Mouse (Mus musculus) neural tube, postnatal 0 days (tissue): ENCODE results near the gene Gm36028. TPM values are rescaled to one million over a fixed set of nuclear protein-coding genes. Genes with fewer than 3 reads are reported as not detected.

Experiments
- polyA plus RNA-seq: library from polyadenylated mRNA; unstranded; fragments of >200 nt; fragmentation: Nextera tagmentation; extraction: Ambion mirVana; gene quantifications from 2 replicates; pipeline ENCODE4 v1.2.1, GENCODE M21; 2015

The Gm36028 gene
- 0.32 TPM in 1 of 2 replicates, not detected in the other for polyA plus RNA-seq

DNA sequence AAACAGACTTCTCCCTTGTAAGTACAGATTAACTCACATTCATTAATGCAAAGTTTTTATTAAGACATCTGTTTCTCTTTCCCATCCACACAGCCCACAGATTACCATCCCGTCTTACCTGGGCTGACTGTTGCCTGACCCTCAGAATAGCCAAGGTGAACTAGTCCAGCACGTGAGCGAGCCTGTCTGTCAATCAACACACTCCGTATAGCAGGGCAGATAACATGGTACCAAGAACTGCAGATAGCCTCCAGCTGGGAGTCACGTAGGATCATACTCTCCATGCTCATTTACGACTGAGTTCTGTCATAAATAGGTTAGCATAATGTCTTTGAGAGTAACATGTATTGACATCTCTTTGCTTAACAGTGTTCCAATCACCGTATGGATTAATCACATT is at the start of gene Gm36028:
Gene Gm36028 (minus strand): TSS at position 118 of the 400 bp plus-strand sequence.

DNA sequence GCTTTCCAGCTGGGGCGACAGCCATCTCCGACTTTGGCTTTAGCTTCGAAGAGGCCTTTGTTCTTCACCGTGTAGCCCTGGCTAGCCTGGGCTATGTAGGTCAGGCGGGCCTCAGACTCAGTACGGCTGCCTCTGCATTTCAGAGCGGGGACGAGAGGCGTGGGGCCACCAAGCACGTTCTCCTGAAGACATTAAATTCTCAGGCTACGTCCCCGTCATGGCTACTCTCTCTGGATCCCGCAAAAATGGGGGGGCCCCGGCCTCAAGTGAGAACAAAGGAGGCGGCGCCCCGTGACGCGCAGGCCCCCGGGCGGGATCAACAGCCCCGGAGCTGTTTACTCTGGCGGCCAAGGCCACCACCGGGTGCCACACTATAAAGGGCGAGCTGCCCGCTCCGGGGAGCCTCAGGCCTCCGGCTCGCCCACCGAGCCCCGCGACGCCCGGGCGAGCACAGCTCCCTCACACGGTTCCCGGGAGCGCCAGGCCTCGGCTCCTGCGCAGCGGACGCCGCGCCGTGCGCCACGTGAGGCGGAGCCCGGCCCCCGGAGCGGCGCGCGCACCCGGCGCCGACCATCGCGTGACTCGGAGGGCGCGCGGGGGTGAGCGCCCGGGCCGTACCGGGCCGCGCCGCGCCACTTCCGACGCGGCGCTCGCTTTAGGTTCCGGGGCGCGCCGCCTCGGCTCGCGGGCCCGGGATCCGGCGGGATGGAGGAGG is 7.0 kb upstream of the Gm36028 start, which contains the start of gene Lrrc58:
Gene Lrrc58 (plus strand): TSS at position 599 of the 715 bp plus-strand sequence.

Other genes with a start within 250 kb of the Gm36028 start
- 85.2 and 113 TPM in 2 replicates for gene Ndufb4, start 206.7 kb downstream of the Gm36028 start, polyA plus RNA-seq
- 98.8 and 126 TPM in 2 replicates for gene Fstl1, start 84.3 kb downstream of the Gm36028 start, polyA plus RNA-seq
- 45.2 and 46.0 TPM in 2 replicates for gene Lrrc58, start 7.2 kb upstream of the Gm36028 start, polyA plus RNA-seq
- 2.4 and 2.6 TPM in 2 replicates for gene Gpr156, start 55.4 kb upstream of the Gm36028 start, polyA plus RNA-seq
- gene Gsk3b, start 227.9 kb upstream of the Gm36028 start, polyA plus RNA-seq: 142 and 146 TPM in 2 replicates